Mouse (Mus musculus) neural tube, embryonic 14.5 days (tissue): ENCODE measurements around the gene Mapt. TPM values are rescaled to one million over a fixed set of nuclear protein-coding genes. Genes with fewer than 3 reads are reported as not detected.

Source experiments
- ATAC-seq: fragments of 200-750 bp; cut with Nextera tagmentation; 2 replicates; pipeline ENCODE4 v1.8.0; 2017; ENCODE audit warnings: low read depth, mild to moderate bottlenecking, moderate TSS enrichment, moderate library complexity
- H3K27ac ChIP-seq: fragments of 300-500 bp; sonication (generic); 2 replicates; pipeline ENCODE4 v1.5.1; 2014; ENCODE audit warnings: low read depth, mild to moderate bottlenecking, control low read depth, low read length, moderate library complexity, mixed read lengths
- H3K27me3 ChIP-seq: fragments of 300-500 bp; sonication (generic); 2 replicates; pipeline ENCODE4 v1.6.1; 2014; ENCODE audit warnings: low read length; ENCODE audit not compliant: control insufficient read depth, insufficient read depth
- H3K36me3 ChIP-seq: fragments of 300-500 bp; sonication (generic); 2 replicates; pipeline ENCODE4 v1.6.1; 2014; ENCODE audit warnings: low read length, mixed read lengths; ENCODE audit not compliant: control insufficient read depth, insufficient read depth
- H3K4me1 ChIP-seq: fragments of 300-500 bp; sonication (generic); 2 replicates; pipeline ENCODE4 v1.6.1; 2014; ENCODE audit warnings: low read length; ENCODE audit not compliant: control insufficient read depth, insufficient read depth
- H3K4me2 ChIP-seq: fragments of 300-500 bp; sonication (generic); 2 replicates; pipeline ENCODE4 v1.6.1; 2014; ENCODE audit warnings: mild to moderate bottlenecking, low read depth, low read length, control low read depth
- H3K4me3 ChIP-seq: fragments of 300-500 bp; sonication (generic); 2 replicates; pipeline ENCODE4 v1.5.1; 2014; ENCODE audit warnings: low read depth, low read length, control low read depth, mixed read lengths
- H3K9ac ChIP-seq: fragments of 300-500 bp; sonication (generic); replicated peaks from 2 replicates; pipeline ENCODE4 v1.6.1; 2014; ENCODE audit warnings: low read depth, mild to moderate bottlenecking, control low read depth, low read length, mixed read lengths
- H3K9me3 ChIP-seq: fragments of 300-500 bp; sonication (generic); 2 replicates; pipeline ENCODE4 v1.6.1; 2016; ENCODE audit warnings: low read length; ENCODE audit not compliant: control insufficient read depth
- WGBS: fragments of 180-500 bp; shearing (Covaris S2); extraction: QIAGEN DNeasy Blood & Tissue Kit; methylation state at CpG from one replicate; pipeline ENCODE4 v1.1.7; 2014; 5-methylcytosine and 5-hydroxymethylcytosine counted together
- polyA plus RNA-seq: library from polyadenylated mRNA; unstranded; fragments of >200 nt; fragmentation: Nextera tagmentation; extraction: Ambion mirVana; gene quantifications from 2 replicates; pipeline ENCODE4 v1.2.1, GENCODE M21; 2014

Mapt gene
- polyA plus RNA-seq, 1 experiment from 2014 or later: 1,009 TPM

- Histone ChIP-seq H3K9me3 (no peaks in the 10 kb centered on the region), H3K36me3 (no peaks in the 10 kb centered on the region), H3K4me3 (peak overlapping the region; percentile 88), H3K4me2 (peak overlapping the region; percentile 61), H3K4me1 (peaks cover 9% of the 10 kb centered on the region; the same call in 1 of the 2 replicates), H3K9ac (peak overlapping the region; percentile 60; the same call in 1 of the 2 replicates), H3K27me3 (peaks cover 4% of the 10 kb centered on the region; the same call in 1 of the 2 replicates), H3K27ac (peak overlapping the region; percentile 97; the same call in 1 of the 2 replicates)
- WGBS: 13% methylated on average over 9 of the region's 9 CpGs
- no peak for ATAC-seq
Measured at GRCm38 (mm10) chr11:104230066-104230778, 968 bp upstream of the Mapt start.

- under 1% methylated on average over 56 of the region's 72 CpGs for WGBS
- H3K9ac ChIP-seq: peak overlapping the region; percentile 98
- H3K4me3 ChIP-seq: peak overlapping the region; percentile 88
- H3K4me2 ChIP-seq: peak overlapping the region; percentile 61
- H3K36me3 ChIP-seq: no peaks in the 10 kb centered on the region
- H3K27me3 ChIP-seq: peaks cover 4% of the 10 kb centered on the region; the same call in 1 of the 2 replicates
- peak; percentile 59 for ATAC-seq
- H3K9me3 ChIP-seq: no peaks in the 10 kb centered on the region
- peak overlapping the region; percentile 97 for H3K27ac ChIP-seq
- H3K4me1 ChIP-seq: peaks cover 28% of the 10 kb centered on the region
Measured at GRCm38 (mm10) chr11:104232141-104233061, 1.2 kb downstream of the Mapt start.

- ATAC-seq: no peak
- Histone ChIP-seq H3K9ac (peak overlapping the region; percentile 98), H3K4me1 (peaks cover 34% of the 10 kb centered on the region), H3K36me3 (no peaks in the 10 kb centered on the region), H3K9me3 (no peaks in the 10 kb centered on the region), H3K27me3 (peaks cover 4% of the 10 kb centered on the region; the same call in 1 of the 2 replicates), H3K4me3 (peak overlapping the region; percentile 88), H3K27ac (peak overlapping the region; percentile 97), H3K4me2 (peak overlapping the region; percentile 61)
- WGBS: under 1% methylated on average over 10 of the region's 10 CpGs
Measured at GRCm38 (mm10) chr11:104233101-104233500, 1.9 kb downstream of the Mapt start.

- 2% methylated on average over 30 of the region's 30 CpGs for WGBS
- Histone ChIP-seq H3K27ac (peak overlapping the region; percentile 8; the same call in 1 of the 2 replicates), H3K9me3 (no peaks in the 10 kb centered on the region), H3K4me1 (peaks cover 37% of the 10 kb centered on the region), H3K4me3 (peak overlapping the region; percentile 88), H3K27me3 (peaks cover 4% of the 10 kb centered on the region; the same call in 1 of the 2 replicates), H3K9ac (peak overlapping the region; percentile 98), H3K4me2 (peak overlapping the region; percentile 61), H3K36me3 (no peaks in the 10 kb centered on the region)
- no peak for ATAC-seq
Measured at GRCm38 (mm10) chr11:104233574-104234206, 2.5 kb downstream of the Mapt start.

GRCm38 (mm10) chr11:104234680-104235079, 3.5 kb downstream of the Mapt start:
- Histone ChIP-seq H3K4me3 (peak overlapping the region; percentile 88), H3K4me1 (peaks cover 37% of the 10 kb centered on the region), H3K27me3 (peaks cover 4% of the 10 kb centered on the region; the same call in 1 of the 2 replicates), H3K4me2 (peak overlapping the region; percentile 61), H3K9ac (peak overlapping the region; percentile 98), H3K9me3 (no peaks in the 10 kb centered on the region), H3K27ac (no peak overlapping the region), H3K36me3 (no peaks in the 10 kb centered on the region)
- 20% methylated on average over 6 of the region's 6 CpGs for WGBS
- ATAC-seq: no peak

GRCm38 (mm10) chr11:104235881-104236280, 4.7 kb downstream of the Mapt start:
- peak overlapping the region; percentile 5; the same call in 1 of the 2 replicates for H3K4me3 ChIP-seq
- peak overlapping the region; percentile 61 for H3K4me2 ChIP-seq
- H3K27me3 ChIP-seq: peaks cover 4% of the 10 kb centered on the region; the same call in 1 of the 2 replicates
- H3K36me3 ChIP-seq: no peaks in the 10 kb centered on the region
- ATAC-seq: no peak
- H3K4me1 ChIP-seq: peaks cover 37% of the 10 kb centered on the region
- no peaks in the 10 kb centered on the region for H3K9me3 ChIP-seq
- no peak overlapping the region for H3K9ac ChIP-seq
- no peak overlapping the region for H3K27ac ChIP-seq
- WGBS: 89% methylated on average over 2 of the region's 2 CpGs

GRCm38 (mm10) chr11:104237226-104237625, 6.0 kb downstream of the Mapt start:
- H3K36me3 ChIP-seq: no peaks in the 10 kb centered on the region
- no peak overlapping the region for H3K9ac ChIP-seq
- no peak overlapping the region for H3K4me3 ChIP-seq
- H3K27me3 ChIP-seq: peaks cover 4% of the 10 kb centered on the region; the same call in 1 of the 2 replicates
- ATAC-seq: no peak
- peaks cover 37% of the 10 kb centered on the region for H3K4me1 ChIP-seq
- WGBS: 57% methylated on average over 7 of the region's 7 CpGs
- H3K9me3 ChIP-seq: no peaks in the 10 kb centered on the region
- peak overlapping the region; percentile 20; the same call in 1 of the 2 replicates for H3K4me2 ChIP-seq
- H3K27ac ChIP-seq: no peak overlapping the region

GRCm38 (mm10) chr11:104237958-104238747, 7.0 kb downstream of the Mapt start:
- WGBS: 68% methylated on average over 12 of the region's 13 CpGs
- Histone ChIP-seq H3K9ac (no peak overlapping the region), H3K27ac (no peak overlapping the region), H3K4me3 (no peak overlapping the region), H3K36me3 (no peaks in the 10 kb centered on the region), H3K9me3 (no peaks in the 10 kb centered on the region), H3K4me1 (peaks cover 37% of the 10 kb centered on the region), H3K27me3 (peaks cover 4% of the 10 kb centered on the region; the same call in 1 of the 2 replicates), H3K4me2 (no peak overlapping the region)
- no peak for ATAC-seq
